In the genomic region with DNA sequence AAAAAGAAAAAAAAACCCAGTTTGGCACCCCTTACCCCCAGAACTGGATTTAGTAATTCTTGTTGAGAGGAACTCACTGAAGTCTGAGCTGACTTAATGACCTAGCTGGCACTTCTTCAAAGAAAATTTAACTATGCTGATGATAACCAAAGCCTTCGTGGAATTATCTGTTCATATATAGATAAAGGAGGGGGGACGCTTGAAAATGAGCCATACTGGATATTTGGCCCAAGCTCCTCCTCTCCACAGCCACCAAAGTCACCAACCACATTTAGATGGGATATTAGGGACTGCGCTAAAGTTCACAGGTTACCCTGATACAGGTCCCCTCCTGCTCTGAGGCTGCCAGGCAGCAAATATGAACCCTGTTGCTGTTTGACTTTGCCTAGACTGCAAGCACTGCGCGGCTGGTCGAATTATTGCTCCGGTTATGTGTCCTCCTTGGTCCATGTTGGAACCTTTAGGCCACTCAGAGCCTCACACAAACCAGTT, we compare ENCODE assay signal across 9 mouse cellular contexts. TPM values are rescaled to one million over a fixed set of nuclear protein-coding genes. Genes with fewer than 3 reads are reported as not detected.
DNase-seq lines count a peak whose midpoint lies in the region; ATAC-seq and TF ChIP-seq lines count a peak whose summit lies in the region.
"Had no signal": no experiment of that assay in that cellular context is flagged by ENCODE, and none has a peak within 500 bp of the region (broad histone marks: within the 10 kb centered on the region; RNA-seq: fewer than 3 reads in every experiment).

No protein-coding gene starts in this region.

- peaks cover 49% of the 10 kb centered on the region for H3K4me1 ChIP-seq in heart, embryonic 12.5 days (replicated peaks)
- H3K4me1 ChIP-seq in embryonic fibroblast, embryonic 13.5 days (ENCODE audit: control insufficient read depth, insufficient read depth, low read length), result peaks cover 20% of the 10 kb centered on the region

- ATAC-seq in heart, embryonic 12.5 days (ENCODE audit: insufficient number of reproducible peaks, low FRiP score), result no peak

- peak overlapping the region; percentile 73; the same call in 1 of the 2 replicates for H3K27ac ChIP-seq in heart, embryonic 12.5 days (ENCODE audit: poor library complexity, severe bottlenecking)
- peak overlapping the region; percentile 69 for H3K27ac ChIP-seq in embryonic fibroblast, embryonic 13.5 days (ENCODE audit: insufficient read depth, low read length)

- TF ChIP-seq POLR2A in embryonic fibroblast, embryonic 13.5 days (IDR thresholded peaks at IDR 0.05; ENCODE audit: low read depth, low read length), result no peak; the same call in 1 of the 2 replicates

- no peaks in the 10 kb centered on the region for H3K27me3 ChIP-seq in heart, embryonic 12.5 days (replicated peaks)

- no peak for DNase-seq in heart, postnatal 10 days
- DNase-seq in CD4-positive, CD25-positive, alpha-beta regulatory T cell, adult 2 months (ENCODE audit: low read depth, low spot score), result peak; percentile 41
- peak; percentile 19 for DNase-seq in liver
- no peak for DNase-seq in layer of hippocampus, adult 9-11 months
- DNase-seq in right cerebral cortex, postnatal 10 days (ENCODE audit: low spot score in 2 of 2), result no peak
- no peak for DNase-seq in kidney, adult 8-10 months
- DNase-seq: cerebellum, adult 9-11 months had no signal

- WGBS in heart, embryonic 12.5 days, result 33% methylated on average over 7 of the region's 7 CpGs

- TF ChIP-seq CTCF in embryonic fibroblast, embryonic 13.5 days (IDR thresholded peaks at IDR 0.05; ENCODE audit: borderline replicate concordance, insufficient read depth, low read length), result no peak

- H3K36me3 ChIP-seq in heart, embryonic 12.5 days, result no peaks in the 10 kb centered on the region

- peak overlapping the region; percentile 80 for H3K4me2 ChIP-seq in heart, embryonic 12.5 days

- H3K9ac ChIP-seq in heart, embryonic 12.5 days, result peak overlapping the region; percentile 76

- intact Hi-C loops in heart, postnatal 10 days (cut with DNase I), result loop anchor here (2.0 kb wide), 1 partner anchor 33 kb away; no protein-coding TSS in a partner anchor

- H3K9me3 ChIP-seq in heart, embryonic 12.5 days (replicated peaks), result no peaks in the 10 kb centered on the region

- H3K4me3 ChIP-seq in heart, embryonic 12.5 days, result peak overlapping the region; percentile 59
- peak overlapping the region; percentile 95 for H3K4me3 ChIP-seq in embryonic fibroblast, embryonic 13.5 days (ENCODE audit: insufficient read depth, low read length)

RNA-seq across cellular contexts. Expression of gene Cd44, which starts 1.2 kb away (rescaled TPM):
- polyA plus RNA-seq in heart, embryonic 12.5 days (2016; fragmentation: Nextera tagmentation; extraction: Ambion mirVana), result 29.9 and 30.2 TPM in 2 replicates
- total RNA-seq in heart, postnatal 10 days (2021), result 10 to 100 TPM; 19.8 to 22.7 TPM
- 255 and 594 TPM in 2 replicates for polyA plus RNA-seq in embryonic fibroblast, embryonic 13.5 days (2011; ENCODE audit: insufficient read length, low read depth, missing spikeins)

Comparison
In these comparisons a context has a peak if more than half of its experiments do, and no peak if none do; other contexts are left out.
1. DNase-seq: peak in CD4-positive, CD25-positive, alpha-beta regulatory T cell, adult 2 months (single experiment) and liver (single experiment); none in heart, postnatal 10 days (0 of 2), layer of hippocampus, adult 9-11 months (single experiment), right cerebral cortex, postnatal 10 days (0 of 2) and kidney, adult 8-10 months (0 of 2).